Mouse (Mus musculus) brown adipose tissue, adult 24 weeks (tissue): ENCODE data around the gene Znrf1. TPM values are rescaled to one million over a fixed set of nuclear protein-coding genes. Genes with fewer than 3 reads are reported as not detected.

Experiments used
- H3K27ac ChIP-seq: fragments of 200-500 bp; replicated peaks from 2 replicates; pipeline ENCODE4 v1.5.1; 2012; ENCODE audit warnings: low read depth, mild to moderate bottlenecking, low read length
- H3K4me1 ChIP-seq: fragments of 200-500 bp; 2 replicates; pipeline ENCODE4 v1.6.1; 2012; ENCODE audit warnings: low read length, mixed read lengths; ENCODE audit not compliant: control insufficient read depth, insufficient read depth, insufficient read length
- H3K4me3 ChIP-seq: fragments of 200-500 bp; 2 replicates; pipeline ENCODE4 v1.5.1; 2012; ENCODE audit warnings: low read depth, mild to moderate bottlenecking, low read length, moderate library complexity; ENCODE audit not compliant: insufficient read depth
- polyA plus RNA-seq: library from polyadenylated mRNA; stranded (reverse); fragments of >200 nt; gene quantifications from 2 replicates; pipeline ENCODE4 v1.2.4, GENCODE M21; 2012; ENCODE audit not compliant: missing spikeins, insufficient read depth, insufficient read length

The Znrf1 gene
- polyA plus RNA-seq, 1 experiment = 17.6 TPM

- Histone ChIP-seq H3K4me1 (peaks cover 34% of the 10 kb centered on the region), H3K4me3 (no peak overlapping the region), H3K27ac (peak overlapping the region; percentile 75)
These were observed 84.0 kb downstream of the Znrf1 start for GRCm38 (mm10) chr8:111619936-111620335.

- peak overlapping the region; percentile 61 for H3K27ac ChIP-seq
- H3K4me3 ChIP-seq = no peak overlapping the region
- peaks cover 34% of the 10 kb centered on the region for H3K4me1 ChIP-seq
These were observed 86.2 kb downstream of the Znrf1 start for GRCm38 (mm10) chr8:111622104-111622503.

DNA sequence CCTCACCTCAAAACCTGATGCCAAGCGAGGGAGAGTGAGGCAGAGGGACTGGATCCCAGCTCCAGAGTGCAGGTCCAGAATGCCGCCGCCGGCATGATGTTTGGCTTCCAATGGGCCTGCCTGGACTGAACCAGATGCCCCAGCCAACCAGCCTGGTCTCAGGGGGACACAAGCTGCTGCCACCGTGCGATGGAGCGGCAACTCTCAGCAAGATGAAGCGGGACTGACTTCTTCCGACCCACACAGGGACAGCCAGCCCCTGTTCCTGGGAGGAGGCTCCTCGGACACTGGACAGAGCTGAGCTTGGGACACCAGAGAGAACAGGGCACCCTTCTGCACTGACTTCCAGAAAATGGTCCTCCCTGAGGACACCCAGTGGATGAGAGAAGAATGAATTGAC is 86.7 kb downstream of the Znrf1 start:
- peaks cover 31% of the 10 kb centered on the region for H3K4me1 ChIP-seq
- peak overlapping the region; percentile 61 for H3K27ac ChIP-seq
- no peak overlapping the region for H3K4me3 ChIP-seq

GRCm38 (mm10) chr8:111624081-111624852 is 88.4 kb downstream of the Znrf1 start:
- Histone ChIP-seq H3K27ac (peak overlapping the region; percentile 58), H3K4me3 (no peak overlapping the region), H3K4me1 (peaks cover 22% of the 10 kb centered on the region)

GRCm38 (mm10) chr8:111624853-111625221 is 88.9 kb downstream of the Znrf1 start:
- H3K27ac ChIP-seq = peak overlapping the region; percentile 35

GRCm38 (mm10) chr8:111625694-111626527 is 90.0 kb downstream of the Znrf1 start:
- H3K4me1 ChIP-seq = peaks cover 14% of the 10 kb centered on the region
- peak overlapping the region; percentile 35; the same call in 1 of the 2 replicates for H3K27ac ChIP-seq
- H3K4me3 ChIP-seq = no peak overlapping the region

More at GRCm38 (mm10) chr8:111624853-111625221, 88.9 kb downstream of the Znrf1 start:
- Histone ChIP-seq H3K4me3 (no peak overlapping the region), H3K4me1 (peaks cover 17% of the 10 kb centered on the region)

GRCm38 (mm10) chr8:111626528-111626820 is 90.6 kb downstream of the Znrf1 start:
- Histone ChIP-seq H3K4me3 (no peak overlapping the region), H3K27ac (no peak overlapping the region), H3K4me1 (peaks cover 13% of the 10 kb centered on the region)

GRCm38 (mm10) chr8:111626933-111627332 is 91.0 kb downstream of the Znrf1 start:
- H3K4me3 ChIP-seq = no peak overlapping the region
- H3K4me1 ChIP-seq = peaks cover 9% of the 10 kb centered on the region
- H3K27ac ChIP-seq = no peak overlapping the region

- peaks cover 7% of the 10 kb centered on the region for H3K4me1 ChIP-seq
- no peak overlapping the region for H3K27ac ChIP-seq
- no peak overlapping the region for H3K4me3 ChIP-seq
These were observed 92.0 kb downstream of the Znrf1 start for GRCm38 (mm10) chr8:111627923-111628322.

DNA sequence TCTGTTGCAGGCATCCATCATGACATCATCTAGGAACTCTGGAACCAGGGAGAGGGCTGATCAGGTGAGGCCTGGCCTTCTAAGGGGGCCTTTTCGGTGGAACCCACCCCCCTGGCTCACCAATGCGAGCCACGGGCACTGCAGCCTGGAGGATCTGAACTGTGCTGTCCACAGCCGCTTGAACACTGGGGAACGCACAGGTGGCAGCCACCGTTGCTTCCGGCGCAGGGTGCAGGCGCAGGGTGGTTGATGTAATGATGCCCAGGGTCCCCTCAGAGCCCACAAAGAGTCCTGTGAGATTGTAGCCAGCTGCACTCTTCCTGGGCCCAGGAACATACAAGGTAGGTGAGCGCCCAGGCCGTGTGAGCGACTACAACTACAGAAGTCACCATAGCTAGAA is 92.5 kb downstream of the Znrf1 start:
- H3K27ac ChIP-seq = no peak overlapping the region

DNA sequence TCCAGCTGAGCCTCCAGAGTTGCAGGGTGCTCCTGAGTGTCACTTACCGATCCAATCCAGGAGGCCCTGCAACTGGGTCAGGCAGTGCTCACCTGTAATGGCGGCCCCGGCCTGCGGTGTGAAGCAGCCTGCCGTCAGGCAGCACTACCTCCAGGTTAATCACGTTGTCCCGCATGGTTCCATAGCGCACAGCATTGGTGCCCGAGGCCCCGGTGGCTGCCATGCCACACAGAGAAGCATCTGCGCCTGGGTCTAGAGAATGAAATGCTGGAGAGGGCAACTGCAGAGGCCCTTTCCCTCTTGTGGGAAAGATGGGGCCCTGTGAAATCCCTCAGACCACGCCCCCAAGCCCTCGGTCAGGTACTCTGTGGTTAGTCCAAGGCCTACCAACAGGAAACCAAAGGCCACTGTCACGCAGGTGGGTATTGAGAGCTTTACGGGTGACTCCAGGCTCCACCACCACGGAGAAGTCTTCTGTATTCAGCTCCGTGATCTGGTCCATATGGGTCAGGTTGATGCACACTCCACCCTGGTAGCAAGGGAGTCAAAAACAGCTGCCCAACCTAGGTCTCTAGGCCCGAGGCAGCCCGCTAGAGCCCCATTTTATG is 93.1 kb downstream of the Znrf1 start:
- Histone ChIP-seq H3K27ac (no peak overlapping the region), H3K4me3 (no peak overlapping the region), H3K4me1 (peaks cover 5% of the 10 kb centered on the region)

More for the DNA sequence above, 92.5 kb downstream of the Znrf1 start:
- H3K4me3 ChIP-seq = no peak overlapping the region
- H3K4me1 ChIP-seq = peaks cover 5% of the 10 kb centered on the region

- H3K27ac ChIP-seq = 0 out of 2 replicates have a peak within 1 kb of the TSS, but pooled peaks have one; percentile 29
- H3K4me1 ChIP-seq = no peaks in the 10 kb centered on the region
- H3K4me3 ChIP-seq = peak within 1 kb of the TSS; percentile 62
These were observed 94.2 kb downstream of the Znrf1 start, which contains the start of gene Ldhd for GRCm38 (mm10) chr8:111630105-111630521. Ldhd (minus strand) TSS chr8:111630374.

DNA sequence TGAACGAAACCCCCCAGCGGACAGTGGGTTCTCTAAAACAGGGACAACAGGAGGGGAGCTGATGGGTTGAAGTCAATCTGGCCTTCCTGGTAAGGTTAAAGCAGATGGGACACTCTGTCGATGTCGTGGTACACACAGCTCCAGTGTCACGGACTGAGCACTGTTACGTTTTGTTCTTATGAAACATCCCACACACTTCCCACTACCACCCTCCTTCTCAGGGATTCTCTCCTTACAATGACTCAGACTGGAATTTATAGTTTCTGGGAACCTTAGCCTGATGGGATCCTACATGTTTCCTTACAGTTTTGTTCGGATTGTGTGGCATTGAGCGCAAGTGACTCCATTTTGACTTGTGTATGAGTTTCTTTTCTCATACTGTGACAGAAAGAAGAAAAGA is 95.7 kb downstream of the Znrf1 start:
- Histone ChIP-seq H3K27ac (no peak overlapping the region), H3K4me3 (no peak overlapping the region), H3K4me1 (no peaks in the 10 kb centered on the region)

DNA sequence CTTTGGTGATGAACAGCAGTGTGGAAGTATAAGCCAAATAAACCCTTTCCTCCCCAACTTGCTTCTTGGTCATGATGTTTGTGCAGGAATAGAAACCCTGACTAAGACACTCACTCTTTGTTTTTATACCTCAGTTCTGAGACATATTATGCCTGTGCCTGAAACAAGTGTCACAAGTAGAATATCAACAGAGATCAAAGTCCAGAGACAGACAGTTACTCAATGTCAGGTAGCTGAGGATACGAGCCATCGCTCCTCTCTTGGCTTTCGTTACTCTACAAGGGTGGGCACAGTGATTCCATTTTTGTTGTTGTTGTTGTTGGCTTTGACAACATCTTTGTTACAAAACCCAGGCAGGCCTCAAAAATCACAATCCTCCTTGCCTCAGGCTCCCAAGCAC is 97.1 kb downstream of the Znrf1 start:
- no peaks in the 10 kb centered on the region for H3K4me1 ChIP-seq
- no peak overlapping the region for H3K4me3 ChIP-seq
- no peak overlapping the region for H3K27ac ChIP-seq

DNA sequence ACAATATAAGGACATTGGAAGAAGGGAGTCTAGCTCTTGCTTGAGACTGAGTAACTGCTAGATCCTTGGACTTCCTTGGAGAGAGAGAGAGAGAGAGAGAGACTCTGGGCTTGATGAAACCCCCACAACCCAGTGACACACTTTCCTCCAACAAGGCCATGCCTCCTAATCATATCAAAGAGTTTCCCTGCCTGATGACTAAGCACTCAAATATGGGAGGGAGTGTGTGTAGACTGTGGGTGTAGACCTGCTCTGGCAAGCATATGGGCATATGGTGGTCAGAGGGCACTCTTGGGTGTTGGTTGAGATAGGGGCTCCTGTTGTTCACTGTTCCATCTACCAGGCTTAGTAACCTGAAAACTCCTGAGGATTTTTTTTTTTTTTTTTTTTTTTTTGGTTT is 102.2 kb downstream of the Znrf1 start:
- H3K27ac ChIP-seq = no peak overlapping the region
- 0 out of 2 replicates have a peak, but pooled peaks cover 2% of the 10 kb centered on the region for H3K4me1 ChIP-seq

More for the DNA sequence above, 102.2 kb downstream of the Znrf1 start:
- H3K4me3 ChIP-seq = no peak overlapping the region
